Mouse (Mus musculus) thymus, adult 2 months (tissue): ENCODE measurements at regions not wholly inside any gene's neighbourhood (a gene's known extent, or its start where the extent isn't known, plus 50 kb on each side); places are given as distances from the start of the nearest gene placed in this dataset.

Source experiments
- CTCF ChIP-seq: fragments of 200-500 bp; IDR thresholded peaks from 2 replicates; pipeline ENCODE4 v1.5.1; 2012; ENCODE audit warnings: mild to moderate bottlenecking, control low read depth, low read length, moderate library complexity, borderline replicate concordance; ENCODE audit not compliant: control insufficient read depth, poor library complexity, insufficient read depth; ENCODE audit errors: extremely low read depth
- POLR2A ChIP-seq: fragments of 200-500 bp; IDR thresholded peaks from 2 replicates; pipeline ENCODE4 v1.6.1; 2012; ENCODE audit warnings: mild to moderate bottlenecking, low read length, control low read depth, moderate library complexity; ENCODE audit not compliant: control insufficient read depth, poor library complexity, insufficient read depth; ENCODE audit errors: extremely low read depth

DNA sequence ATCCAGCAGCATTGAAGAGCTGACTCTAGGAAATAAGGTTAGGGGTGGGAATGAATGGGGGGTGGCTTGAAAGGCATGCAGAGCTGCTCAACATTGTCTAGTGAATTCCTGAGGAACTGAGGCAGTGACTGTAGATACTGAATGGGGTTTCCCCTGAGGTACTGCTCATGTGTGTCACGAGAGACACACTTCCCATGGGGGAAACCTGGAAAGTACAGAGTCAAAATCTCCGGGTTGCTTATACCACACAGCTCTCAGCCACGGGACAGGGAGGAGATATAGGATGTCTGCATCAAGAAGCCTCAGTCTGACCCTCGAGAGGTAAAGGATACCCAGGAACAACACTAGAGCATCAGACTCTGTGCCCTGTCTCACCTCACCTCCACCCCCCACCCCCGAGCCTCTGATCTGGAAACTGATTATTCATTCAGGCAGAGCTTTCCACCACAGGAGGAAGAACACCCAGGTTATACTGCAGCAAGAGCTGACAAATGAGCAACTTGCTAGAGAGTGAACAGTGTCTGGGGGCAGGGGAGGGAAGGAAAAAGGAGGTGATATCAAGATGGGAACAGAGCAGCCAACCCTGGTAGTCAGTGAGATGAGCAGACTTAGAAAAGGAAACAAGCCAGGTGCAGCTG, 102.3 kb upstream of the Nfe2l3 start:
- TF ChIP-seq CTCF (no peak), POLR2A (no peak)
